Mouse (Mus musculus): ENCODE measurements around the gene Abhd15. TPM values are rescaled to one million over a fixed set of nuclear protein-coding genes. Genes with fewer than 3 reads are reported as not detected.

Abhd15 gene
- 0.71 and 1.1 TPM in 2 replicates for polyA plus RNA-seq (2012; rRNA removed)

- peak; percentile 77 for DNase-seq (ENCODE audit: low spot score)
Observed at GRCm38 (mm10) chr11:77514832-77515636, at the start of gene Abhd15. Gene Abhd15, plus strand, starts transcription at chr11:77515121.

GRCm38 (mm10) chr11:77466544-77466943, 48.4 kb upstream of the Abhd15 start:
- no peak for DNase-seq (ENCODE audit: low spot score)

- peak; percentile 65 for DNase-seq (ENCODE audit: low spot score)
Observed at GRCm38 (mm10) chr11:77467157-77467556, 47.8 kb upstream of the Abhd15 start.

- peak; percentile 60 for DNase-seq (ENCODE audit: low spot score)
Observed at GRCm38 (mm10) chr11:77467784-77468183, 47.1 kb upstream of the Abhd15 start.

GRCm38 (mm10) chr11:77468397-77468796, 46.5 kb upstream of the Abhd15 start:
- DNase-seq (ENCODE audit: low spot score) = no peak

- no peak for DNase-seq (ENCODE audit: low spot score)
Observed at GRCm38 (mm10) chr11:77471407-77471806, 43.5 kb upstream of the Abhd15 start.

- DNase-seq (ENCODE audit: low spot score) = no peak
Observed at GRCm38 (mm10) chr11:77472775-77473174, 42.1 kb upstream of the Abhd15 start.

GRCm38 (mm10) chr11:77476216-77476615, 38.7 kb upstream of the Abhd15 start:
- no peak for DNase-seq (ENCODE audit: low spot score)

GRCm38 (mm10) chr11:77476895-77477294, 38.0 kb upstream of the Abhd15 start:
- no peak for DNase-seq (ENCODE audit: low spot score)

GRCm38 (mm10) chr11:77483043-77483442, 31.9 kb upstream of the Abhd15 start:
- no peak for DNase-seq (ENCODE audit: low spot score)

- DNase-seq (ENCODE audit: low spot score) = no peak
Observed at GRCm38 (mm10) chr11:77483510-77484255, 31.2 kb upstream of the Abhd15 start.

GRCm38 (mm10) chr11:77485229-77485628, 29.7 kb upstream of the Abhd15 start:
- DNase-seq (ENCODE audit: low spot score) = no peak

GRCm38 (mm10) chr11:77486798-77487197, 28.1 kb upstream of the Abhd15 start:
- DNase-seq (ENCODE audit: low spot score) = no peak

GRCm38 (mm10) chr11:77488771-77489581, 25.9 kb upstream of the Abhd15 start:
- no peak for DNase-seq (ENCODE audit: low spot score)

- DNase-seq (ENCODE audit: low spot score) = no peak
Observed at GRCm38 (mm10) chr11:77489591-77490235, 25.2 kb upstream of the Abhd15 start, which contains the start of gene Ankrd13b. Gene Ankrd13b, minus strand, starts transcription at chr11:77489678.

GRCm38 (mm10) chr11:77490451-77490850, 24.5 kb upstream of the Abhd15 start:
- no peak for DNase-seq (ENCODE audit: low spot score)

GRCm38 (mm10) chr11:77491123-77491501, 23.8 kb upstream of the Abhd15 start:
- peak; percentile 80 for DNase-seq (ENCODE audit: low spot score)

- no peak for DNase-seq (ENCODE audit: low spot score)
Observed at GRCm38 (mm10) chr11:77491502-77492291, 23.2 kb upstream of the Abhd15 start.

GRCm38 (mm10) chr11:77492311-77492871, 22.5 kb upstream of the Abhd15 start:
- DNase-seq (ENCODE audit: low spot score) = no peak

- DNase-seq (ENCODE audit: low spot score) = peak; percentile 84
Observed at GRCm38 (mm10) chr11:77492911-77493332, 22.0 kb upstream of the Abhd15 start.
